Mouse (Mus musculus) layer of hippocampus, adult 11-12 months (tissue): ENCODE measurements at regions not wholly inside any gene's neighbourhood (a gene's known extent, or its start where the extent isn't known, plus 50 kb on each side); places are given as distances from the start of the nearest gene placed in this dataset.
A peak's percentile ranks its signal among the peaks of the same experiment; 100 is the strongest.

Experiments used
- DNase-seq: peaks from one replicate; pipeline ENCODE4 v3.0.0; 2022; ENCODE audit warnings: low spot score

DNA sequence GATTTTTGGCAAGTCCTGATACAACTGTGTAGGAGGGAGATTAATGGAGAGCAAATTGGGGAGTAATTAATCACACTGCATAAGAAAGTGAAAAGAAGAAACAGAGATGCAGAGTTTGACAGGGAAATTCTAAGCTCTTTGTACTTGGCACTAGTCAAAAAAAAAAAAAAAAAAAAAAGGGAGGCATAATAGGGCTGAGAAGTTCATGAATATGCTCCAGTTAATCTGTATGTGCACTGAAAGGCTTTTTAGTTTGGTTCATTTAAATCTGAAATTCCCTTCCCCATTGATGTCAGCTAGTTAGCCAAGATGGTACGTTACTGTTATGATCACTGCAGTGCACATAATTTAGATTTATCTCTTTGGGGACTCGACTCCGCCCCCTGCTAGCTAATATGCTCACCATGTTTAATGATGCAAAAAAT is 470.8 kb upstream of the Map3k7 start:
- no peak for DNase-seq

DNA sequence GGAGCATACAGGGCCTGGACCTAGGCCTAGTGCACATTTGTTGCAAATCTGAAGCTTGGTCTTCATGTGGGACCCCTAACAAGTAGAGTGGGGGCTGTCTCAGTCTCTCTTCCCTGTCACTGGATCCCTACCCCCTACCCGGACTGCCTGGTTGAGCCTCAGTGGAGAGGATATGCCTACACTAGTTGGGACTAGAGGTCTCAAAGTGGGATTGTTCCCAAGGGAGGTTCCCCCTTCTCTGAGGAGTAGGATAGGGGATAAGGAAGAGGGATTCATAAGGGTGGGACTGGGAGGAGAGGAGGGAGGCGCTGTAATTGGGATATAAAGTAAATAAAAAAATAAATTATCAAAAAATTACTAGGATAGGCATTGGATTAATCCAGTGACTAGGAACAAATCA is 464.0 kb upstream of the Map3k7 start:
- DNase-seq = no peak

DNA sequence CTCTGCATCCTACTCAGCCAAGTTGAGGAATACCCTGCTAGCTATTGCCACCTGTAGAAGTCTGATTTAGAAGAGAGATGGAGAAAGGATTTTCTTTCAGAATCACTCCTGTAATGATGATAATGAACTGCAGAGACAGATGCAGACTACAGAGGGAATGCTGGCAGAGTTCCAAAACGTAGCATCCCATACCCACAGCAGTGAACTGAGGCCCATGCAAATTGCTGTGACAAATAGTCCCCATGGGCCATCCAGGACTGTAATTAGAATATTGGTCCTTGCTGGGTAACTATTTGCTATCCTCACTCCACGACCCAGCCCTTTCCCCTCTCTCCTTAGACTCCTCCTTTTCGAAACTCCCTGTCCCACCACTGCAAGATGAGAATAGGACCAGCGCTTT is 463.5 kb upstream of the Map3k7 start:
- no peak for DNase-seq

DNA sequence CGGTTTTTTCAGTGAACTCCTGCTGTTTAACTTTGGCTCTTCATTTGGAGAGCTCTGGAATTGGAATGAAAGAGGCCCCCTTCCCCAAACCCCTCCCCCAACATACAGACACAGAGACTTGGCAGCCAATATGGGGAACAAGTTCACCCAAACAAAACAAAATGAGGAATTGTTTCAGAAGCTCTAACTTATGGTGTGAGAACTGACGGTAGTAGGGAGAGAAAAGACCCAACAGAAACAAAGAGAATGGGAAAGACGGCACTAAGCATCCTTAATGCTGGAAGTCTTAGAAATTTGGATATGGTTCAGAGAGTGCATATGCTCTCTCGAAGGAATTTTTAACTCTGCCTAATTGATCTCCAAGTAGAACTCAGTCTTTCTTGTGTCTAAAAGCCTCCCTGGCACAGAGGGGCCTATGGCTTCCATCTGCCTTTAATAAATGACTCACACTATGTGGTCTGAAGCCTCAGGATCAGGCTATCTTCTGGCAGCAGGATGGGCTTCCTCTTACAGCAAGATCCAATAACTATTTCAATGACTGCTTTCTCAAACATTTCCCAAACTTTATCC is 438.2 kb upstream of the Map3k7 start:
- DNase-seq = peak; percentile 3

DNA sequence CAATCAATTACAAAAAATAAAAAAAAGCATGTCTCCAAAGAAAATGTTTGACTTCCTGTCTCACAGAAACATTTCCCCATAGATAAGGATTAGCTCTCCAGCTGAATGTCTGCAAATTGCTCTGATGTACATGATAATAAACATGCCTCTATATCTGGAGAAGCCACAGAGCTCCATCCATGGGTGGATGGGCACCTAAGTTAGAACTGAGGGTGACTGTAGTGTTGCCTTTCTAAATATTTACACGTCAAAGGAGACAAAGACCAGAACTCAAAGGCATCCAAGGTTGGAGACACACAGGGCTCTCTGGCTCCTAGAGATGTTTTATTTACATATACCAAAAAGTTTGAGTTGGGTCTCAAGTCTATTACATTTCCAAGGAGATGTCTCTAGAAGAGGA is 427.1 kb upstream of the Map3k7 start:
- DNase-seq = no peak

DNA sequence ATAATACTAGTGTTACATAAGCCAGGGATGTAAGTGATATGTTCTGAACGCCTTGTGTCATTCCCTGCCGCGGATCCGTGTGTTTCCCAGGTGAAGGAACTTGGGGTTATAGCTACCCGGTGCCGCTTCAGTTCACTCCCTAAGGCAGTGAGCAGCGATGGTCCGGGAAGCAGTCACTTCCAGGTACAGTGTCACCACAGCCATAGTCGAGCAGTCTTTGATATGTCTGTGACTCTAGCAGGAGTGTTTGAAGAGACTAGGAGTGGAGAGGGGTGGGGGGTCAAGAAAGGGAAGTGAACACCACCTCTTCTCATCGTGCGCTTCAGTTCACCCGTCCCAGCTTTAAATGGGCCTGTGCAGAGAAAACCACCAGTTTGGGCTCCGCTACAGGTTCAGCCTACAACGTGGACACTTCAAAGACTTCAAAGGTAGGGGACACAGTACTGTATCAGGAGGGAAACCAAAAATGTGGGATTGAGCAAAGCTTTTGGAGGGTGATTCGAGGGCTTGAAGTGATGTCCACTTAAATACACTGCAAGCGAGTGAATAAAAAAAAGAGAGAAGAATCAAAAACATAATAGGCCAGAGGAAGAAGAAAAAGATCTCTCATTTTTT is 410.0 kb upstream of the Map3k7 start:
- DNase-seq = no peak

DNA sequence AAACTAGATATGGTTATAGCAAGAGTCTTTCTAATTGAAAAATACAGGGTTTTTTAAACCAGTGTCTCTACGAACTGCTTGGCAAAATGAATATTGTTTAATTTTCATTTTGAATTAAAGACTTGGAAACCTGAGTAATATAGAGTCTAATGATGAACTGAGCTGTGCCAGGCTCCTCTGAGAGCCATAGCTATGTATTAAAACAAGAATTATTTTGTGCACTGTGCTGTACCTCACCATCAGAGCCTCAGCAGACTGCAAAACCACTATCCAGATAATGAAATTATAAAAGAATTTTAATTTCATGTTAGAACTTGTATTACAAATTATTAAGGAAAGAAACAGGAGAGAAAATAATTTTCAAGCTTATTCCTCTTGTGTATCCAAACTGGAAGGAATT is 408.8 kb upstream of the Map3k7 start:
- no peak for DNase-seq

DNA sequence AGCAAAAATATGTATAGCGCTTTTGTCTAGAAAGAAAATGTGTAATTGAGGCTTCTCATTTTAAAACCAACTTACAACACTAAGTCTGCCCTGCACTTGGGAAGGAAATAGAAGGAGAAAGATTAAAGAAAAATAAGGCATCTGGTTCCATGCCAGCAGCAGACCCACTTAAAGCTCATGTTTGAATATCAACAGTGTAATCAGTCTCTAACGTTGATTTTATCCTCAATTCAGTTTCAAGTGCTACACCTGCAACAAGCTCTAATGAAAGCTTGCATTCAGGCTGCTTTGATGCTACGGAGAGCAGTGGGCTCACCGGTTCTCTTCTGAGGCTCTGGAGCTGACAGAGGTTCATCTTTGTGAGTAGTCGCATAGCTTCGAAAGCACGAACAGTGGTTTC is 406.6 kb upstream of the Map3k7 start:
- no peak for DNase-seq

DNA sequence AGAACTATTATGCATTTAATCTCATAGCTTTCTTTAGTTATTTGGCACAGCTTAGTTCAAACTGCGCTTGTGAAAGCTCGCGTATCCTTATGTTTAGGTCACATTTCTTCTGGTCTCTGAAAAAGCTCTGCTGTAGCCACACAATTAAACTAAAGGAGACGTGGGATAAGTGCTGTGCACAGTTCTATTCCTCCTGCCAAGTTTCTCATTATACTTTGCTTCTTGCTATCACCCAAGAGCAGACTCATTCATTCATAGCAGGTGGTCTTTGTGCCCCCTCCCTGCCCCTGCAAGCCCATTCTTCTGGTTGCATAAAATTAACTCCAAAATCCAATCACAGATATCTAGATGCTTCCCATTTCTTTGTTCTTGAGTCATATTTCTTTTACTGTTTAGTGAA is 403.6 kb upstream of the Map3k7 start:
- no peak for DNase-seq

DNA sequence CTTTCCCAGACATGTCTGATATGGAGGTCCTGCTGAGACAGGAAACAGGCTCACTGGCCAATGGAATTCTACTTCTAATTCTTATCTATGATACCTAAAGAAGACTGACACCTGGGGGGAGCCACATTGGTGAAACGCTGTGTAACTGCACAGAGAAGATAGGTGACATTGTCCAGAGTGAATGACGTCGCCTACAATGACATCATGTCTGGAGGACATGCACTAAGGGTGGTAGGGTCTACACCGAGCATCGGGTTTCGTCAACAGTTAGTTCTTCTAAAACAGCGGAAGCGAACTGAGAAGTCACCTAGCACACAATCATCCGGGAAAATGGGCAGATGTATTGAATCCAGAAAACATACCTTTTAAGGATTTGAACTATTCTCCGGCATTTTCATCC is 402.7 kb upstream of the Map3k7 start:
- DNase-seq = no peak

DNA sequence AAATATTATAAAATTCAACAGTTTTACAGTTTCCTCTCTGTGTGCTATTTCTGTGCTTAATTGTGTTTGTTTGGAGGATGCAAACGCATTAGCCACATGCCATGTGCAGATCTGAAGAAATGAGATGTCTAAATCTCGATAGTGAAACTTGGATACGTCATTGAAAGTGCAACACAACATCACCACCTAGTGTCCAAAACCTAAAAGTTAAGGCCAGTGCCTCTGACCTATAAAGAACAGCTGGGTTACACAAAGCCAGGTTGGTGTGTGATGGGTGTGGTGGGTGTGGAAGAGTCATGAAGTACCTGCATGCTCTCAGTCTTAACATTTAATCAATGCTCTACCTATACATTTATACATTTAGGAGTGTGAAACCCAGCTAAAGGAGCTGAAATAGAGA is 402.1 kb upstream of the Map3k7 start:
- DNase-seq = peak; percentile 22

DNA sequence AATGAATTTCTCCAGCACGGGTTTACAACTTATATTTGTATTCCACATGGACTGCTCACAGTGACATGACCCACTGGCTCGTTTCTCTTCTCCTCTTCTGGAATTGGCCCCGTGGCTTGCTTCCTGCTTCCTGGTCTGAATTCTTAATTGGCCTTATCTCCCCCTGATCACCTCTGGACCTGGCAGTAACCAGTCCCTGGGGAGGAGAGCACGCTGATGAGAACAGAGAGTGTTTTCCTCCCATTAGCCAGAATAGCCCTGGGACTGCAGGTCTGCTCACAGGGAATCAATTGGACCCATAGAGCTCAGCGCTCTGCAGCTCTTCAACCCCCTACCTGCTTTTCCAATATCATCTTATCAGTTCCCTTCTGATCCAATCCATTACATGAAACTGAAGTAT is 397.7 kb upstream of the Map3k7 start:
- DNase-seq = no peak

DNA sequence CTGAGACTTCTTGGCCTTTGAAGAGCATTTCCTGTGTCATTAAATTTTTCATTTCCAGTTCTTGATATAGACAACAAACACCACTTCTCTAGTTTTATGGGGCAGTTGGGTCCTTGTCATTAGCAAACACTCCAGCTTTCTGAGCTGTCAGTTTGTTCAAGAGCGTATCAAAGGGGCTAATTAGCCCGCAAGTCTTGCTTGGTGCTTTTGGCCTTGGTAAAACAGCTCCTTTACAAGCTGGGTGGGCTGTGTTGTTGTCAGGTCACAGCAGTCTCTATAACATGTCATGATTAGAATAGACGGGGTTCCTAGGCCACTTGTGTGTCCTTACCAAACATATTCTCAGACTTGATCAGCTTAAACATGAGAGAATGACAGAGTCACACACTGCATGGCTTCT is 397.1 kb upstream of the Map3k7 start:
- no peak for DNase-seq

DNA sequence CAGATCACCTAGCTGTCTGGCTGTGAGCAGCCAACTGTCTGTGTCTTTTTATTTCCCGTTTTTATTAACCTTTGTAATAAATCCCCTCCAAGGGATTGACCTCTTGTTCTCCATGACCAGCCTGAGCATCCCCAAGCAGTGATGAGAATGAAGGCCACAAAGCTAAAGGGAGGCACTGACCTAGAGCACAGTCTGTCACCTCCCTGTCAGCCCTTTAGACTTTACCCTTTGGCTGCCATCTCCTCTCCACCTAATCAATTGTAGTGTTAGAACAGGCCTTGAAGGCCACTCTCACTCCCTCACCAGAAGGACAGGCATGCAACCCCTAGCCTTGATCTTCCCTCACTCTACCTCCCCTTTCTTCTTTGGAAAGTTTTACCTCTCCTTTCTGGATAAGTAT is 394.2 kb upstream of the Map3k7 start:
- DNase-seq = no peak

DNA sequence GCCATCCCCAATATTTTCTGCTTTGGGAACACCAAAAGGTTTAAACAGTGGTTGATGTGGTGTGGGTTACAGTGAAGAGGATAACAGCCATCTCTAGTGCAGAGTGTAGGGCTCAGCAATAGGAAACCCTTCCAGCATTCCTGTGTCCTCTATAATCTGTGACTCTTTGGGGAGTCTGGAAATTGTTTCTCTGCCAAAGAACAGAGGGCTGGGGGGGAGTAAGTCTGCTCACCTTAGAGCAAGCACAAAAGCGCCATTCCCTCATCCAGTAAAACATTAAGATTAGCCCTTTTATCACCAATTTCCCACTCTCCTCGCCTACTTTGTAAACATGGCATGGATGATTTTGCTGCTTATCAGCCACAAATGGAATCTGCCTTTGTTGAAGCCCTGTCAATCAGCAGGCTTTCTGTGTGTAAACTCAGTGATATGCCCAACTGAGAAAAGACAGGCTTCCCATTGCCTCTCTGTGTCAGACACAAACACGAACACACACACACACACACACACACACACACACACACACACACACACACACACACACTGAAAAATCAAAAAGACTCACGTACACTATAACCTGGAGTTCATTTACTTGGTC is 386.8 kb upstream of the Map3k7 start:
- DNase-seq = no peak

DNA sequence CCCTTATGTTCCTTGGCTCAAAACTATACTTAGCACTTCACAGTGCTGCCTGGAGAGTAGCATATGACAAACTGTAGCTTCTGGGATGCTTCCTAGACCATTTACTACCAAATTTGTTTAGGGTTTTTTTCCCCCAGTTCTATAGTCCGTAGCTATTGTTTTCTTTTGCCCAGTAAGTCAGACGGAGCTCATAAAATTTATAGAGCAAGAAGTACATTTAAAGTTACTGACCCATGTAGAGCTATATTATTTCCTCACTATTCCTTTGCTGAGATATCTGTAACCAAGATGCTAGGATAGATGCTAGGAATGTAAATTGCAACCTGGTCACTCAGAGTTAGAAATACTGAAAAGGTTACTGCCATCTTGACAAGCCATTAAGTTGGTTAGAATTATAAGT is 380.4 kb upstream of the Map3k7 start:
- no peak for DNase-seq

DNA sequence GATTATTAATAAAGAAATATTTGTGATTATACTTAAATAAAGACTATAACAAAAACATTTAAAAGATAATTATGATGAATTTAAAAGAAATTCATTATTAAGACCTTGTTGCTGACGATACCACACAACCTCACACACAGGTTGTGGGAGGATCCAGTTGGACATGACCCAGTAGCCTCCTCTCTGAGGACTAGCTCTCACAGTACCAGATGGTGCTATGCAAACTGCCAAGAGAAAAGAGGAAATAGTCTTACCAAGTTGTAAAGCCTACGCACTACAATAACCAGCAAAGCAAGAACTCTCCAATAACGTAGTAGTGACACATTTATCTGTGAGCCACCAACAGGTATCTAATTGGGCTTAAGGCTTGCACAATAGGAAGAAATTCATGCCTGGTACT is 379.7 kb upstream of the Map3k7 start:
- DNase-seq = peak; percentile 11

DNA sequence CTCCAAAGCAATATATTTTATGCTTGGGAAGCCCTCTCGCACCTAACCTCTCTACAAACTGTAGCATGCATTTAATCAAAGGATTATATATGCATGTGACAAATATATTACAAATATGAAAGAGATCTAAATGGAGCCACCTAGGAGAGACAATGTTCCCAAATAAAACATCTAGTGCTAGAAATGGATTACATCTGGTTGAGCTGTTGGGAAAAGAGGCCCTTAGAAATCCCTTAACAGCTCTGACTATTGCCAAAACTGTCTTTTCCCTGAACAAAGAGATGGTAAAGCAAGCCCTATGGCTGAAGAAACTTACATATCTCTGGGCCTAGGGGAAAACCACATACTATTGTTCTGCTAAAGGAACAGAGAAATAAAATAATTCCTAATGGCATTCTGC is 369.8 kb upstream of the Map3k7 start:
- DNase-seq = no peak

DNA sequence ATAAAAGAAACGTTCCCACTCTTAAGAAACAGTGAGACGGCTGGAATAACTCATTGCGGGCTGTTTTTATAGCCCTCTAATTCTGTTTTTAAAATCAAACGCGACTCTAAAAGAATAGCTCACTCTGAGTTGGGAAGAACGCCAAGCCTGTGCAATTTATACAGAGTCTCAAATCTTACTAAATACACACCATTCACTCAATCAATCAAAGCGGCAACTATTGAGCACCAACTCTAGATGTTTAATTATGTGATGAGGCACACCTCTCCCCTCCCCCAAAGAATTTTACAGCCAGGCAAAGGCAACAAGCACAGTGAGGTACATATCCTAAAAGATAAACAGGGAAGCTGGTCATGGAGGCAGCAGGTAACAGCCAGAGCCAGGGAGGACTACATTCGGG is 362.4 kb upstream of the Map3k7 start:
- no peak for DNase-seq

DNA sequence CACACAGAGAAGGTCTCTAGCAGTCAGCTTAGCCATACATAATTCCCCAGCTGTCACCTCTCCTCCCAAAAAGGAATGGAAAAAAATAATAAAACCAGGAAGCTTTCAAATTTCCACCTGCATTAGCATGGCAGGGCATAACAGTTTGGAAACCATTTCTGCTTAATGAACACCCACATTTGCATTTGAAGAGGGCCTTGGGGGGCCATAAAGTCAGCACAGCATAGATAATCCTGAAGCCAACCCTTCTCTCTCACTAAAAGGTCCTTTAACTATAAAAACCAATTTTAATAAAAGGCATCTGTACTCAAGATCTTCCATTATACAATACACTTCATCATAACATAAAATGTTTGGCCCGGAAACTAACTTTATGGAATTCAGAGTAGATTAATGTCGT is 360.1 kb upstream of the Map3k7 start:
- DNase-seq = no peak

DNA sequence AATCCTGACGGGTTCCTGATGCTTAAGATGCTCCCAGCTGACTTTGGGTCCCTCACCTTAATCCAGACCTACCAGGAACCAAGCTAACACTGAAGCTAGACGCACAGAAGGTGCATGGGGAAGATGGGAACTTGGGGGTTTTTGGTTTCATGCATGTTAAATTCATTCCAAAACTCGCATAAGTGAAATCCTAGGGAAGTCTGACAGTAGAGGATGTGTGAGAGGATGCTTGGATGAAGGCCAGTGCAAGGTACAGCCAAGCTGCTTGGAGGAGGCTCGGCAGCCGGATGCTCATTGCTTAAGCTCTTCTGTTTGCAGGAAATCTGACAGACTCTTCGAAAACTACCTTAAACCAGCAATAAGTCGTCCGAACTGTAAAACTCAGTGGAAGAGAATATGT is 355.1 kb upstream of the Map3k7 start:
- peak; percentile 14 for DNase-seq

DNA sequence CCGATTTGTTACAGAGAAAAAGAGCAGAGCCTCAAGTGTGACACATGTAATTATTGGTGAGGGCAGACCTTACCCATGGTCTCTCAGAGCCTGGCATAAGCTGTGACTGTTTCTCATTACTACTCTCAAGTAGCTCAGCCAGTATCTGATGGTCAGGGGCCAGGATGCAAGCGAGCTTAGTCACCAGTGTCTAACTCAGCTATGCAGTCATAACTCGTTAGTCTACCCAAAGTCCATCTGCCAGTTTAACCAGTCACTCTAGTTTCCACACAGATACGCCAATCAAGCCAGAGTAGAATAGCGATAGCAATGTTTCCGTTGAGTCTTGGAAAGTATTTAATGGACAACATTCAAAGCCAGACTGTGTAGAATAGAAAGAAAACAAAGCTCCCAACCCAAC is 354.3 kb upstream of the Map3k7 start:
- no peak for DNase-seq

DNA sequence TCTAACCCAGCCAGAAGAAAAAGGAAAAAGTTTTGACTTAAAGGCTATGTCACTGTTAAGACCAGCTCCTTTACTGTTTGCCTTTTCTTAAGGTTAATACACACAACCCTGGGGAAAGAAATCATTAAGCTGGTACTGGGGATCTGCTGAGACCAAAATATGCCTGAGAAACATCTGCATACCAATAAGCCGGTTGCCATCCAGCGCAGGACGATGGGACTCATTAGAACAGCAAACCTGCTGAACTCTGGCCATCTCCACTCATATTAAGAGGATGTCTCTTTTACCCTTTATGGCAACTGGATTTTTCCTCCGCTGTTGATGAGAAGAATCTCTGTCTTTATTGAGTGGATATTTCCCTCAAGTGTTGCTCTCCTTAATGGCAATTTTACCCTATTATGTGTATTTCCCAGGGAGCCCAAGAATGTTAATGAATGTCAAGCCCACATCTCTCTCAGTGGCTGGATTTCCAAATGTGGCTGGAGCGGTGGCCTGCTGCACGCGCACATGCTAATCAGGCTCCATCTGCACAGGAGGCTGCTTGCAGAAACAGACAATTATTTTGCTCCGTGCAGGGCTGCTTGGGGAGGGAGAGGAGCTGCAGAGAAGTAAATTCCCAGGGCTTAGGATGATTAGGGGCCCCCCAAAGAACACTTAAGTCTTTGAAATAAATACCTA is 351.6 kb upstream of the Map3k7 start:
- no peak for DNase-seq
